Mouse (Mus musculus): ENCODE results near the gene Clec2d.

DNA sequence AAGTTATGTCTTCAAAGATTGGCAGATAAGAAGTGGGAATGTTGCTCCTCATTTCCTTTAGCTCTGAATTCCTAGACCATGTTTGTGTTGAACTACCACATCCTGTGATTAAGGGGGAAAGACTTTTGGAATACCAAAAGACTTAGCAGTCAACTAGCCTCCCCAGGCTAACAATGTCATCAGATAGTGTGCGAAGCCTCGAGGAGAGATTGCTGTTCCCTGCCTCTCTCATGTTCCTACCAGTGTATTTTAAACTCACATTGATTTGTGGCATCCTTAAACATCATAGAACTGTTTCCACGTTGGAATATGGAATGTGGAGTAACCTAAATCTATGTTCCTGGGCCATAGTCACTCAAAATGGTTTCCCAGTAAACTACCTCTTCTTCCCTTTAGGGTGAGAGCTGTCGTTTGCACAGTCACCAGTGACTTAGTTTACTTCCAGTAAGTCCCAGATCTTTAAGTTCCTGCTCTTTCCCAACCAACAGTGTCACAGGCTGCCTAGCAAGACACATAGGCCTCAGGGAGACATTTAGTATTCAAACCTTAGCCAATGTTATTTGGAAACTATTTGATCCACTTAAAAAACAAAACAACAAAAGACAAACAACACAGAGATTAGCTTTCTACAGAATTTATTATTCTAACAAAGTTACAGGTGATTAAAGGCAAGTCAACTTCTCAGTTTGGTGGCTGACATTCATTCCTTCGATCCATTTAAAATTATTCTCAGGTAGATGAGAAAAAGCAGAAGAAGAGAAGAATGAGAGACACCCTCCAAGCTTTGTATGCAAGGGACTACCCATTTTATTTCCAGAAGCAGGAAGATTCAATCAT, 51.8 kb downstream of the Clec2d start:
- TF ChIP-seq POLR2A (IDR thresholded peaks at IDR 0.05; ENCODE audit: insufficient read depth, low read length): no peak
- TF ChIP-seq CTCF (IDR thresholded peaks at IDR 0.05; ENCODE audit: low read depth, low read length): no peak
- no peak for TF ChIP-seq EP300 (IDR thresholded peaks at IDR 0.05; ENCODE audit: insufficient read depth, low read depth, low read length)

Measured in ES-Bruce4 (cell line).